Mouse (Mus musculus) frontal cortex, postnatal 10 days (tissue): Measurements from ENCODE around the gene Zmym4.
"Not testable (repeated sequence)": the region's sequence is repeated elsewhere in the genome, so short reads cannot be mapped to it uniquely, and the experiment has no call there.

Source experiments
- DNase-seq, 2 experiments: peaks; one replicate each; pipeline ENCODE4 v3.0.0; 2022; ENCODE audit warnings: low spot score in 2 of 2, mixed read lengths in 1 of 2

The Zmym4 gene

GRCm38 (mm10) chr4:126967864-126968821 lies at the start of gene Zmym4:
Zmym4 (minus strand) TSS chr4:126968135.
- peak; percentile 95 to 97 for DNase-seq

GRCm38 (mm10) chr4:127016366-127016765 lies 48.4 kb upstream of the Zmym4 start:
- DNase-seq = no peak

GRCm38 (mm10) chr4:127015294-127015993 lies 47.5 kb upstream of the Zmym4 start:
- peak; percentile 57 to 77 for DNase-seq

- DNase-seq = peak; percentile 63 to 71
Observed at GRCm38 (mm10) chr4:127005113-127005936, 37.4 kb upstream of the Zmym4 start.

- no peak for DNase-seq
Observed at GRCm38 (mm10) chr4:127004384-127004783, 36.4 kb upstream of the Zmym4 start.

GRCm38 (mm10) chr4:127000601-127001105 lies 32.7 kb upstream of the Zmym4 start:
- DNase-seq = no peak

- DNase-seq = not testable (repeated sequence)
Observed at GRCm38 (mm10) chr4:126999372-126999771, 31.4 kb upstream of the Zmym4 start.

- DNase-seq = no peak
Observed at GRCm38 (mm10) chr4:126992356-126992755, 24.4 kb upstream of the Zmym4 start.

GRCm38 (mm10) chr4:126990553-126990952 lies 22.6 kb upstream of the Zmym4 start:
- no peak for DNase-seq

- no peak for DNase-seq
Observed at GRCm38 (mm10) chr4:126988503-126988902, 20.6 kb upstream of the Zmym4 start.

GRCm38 (mm10) chr4:126986768-126987167 lies 18.8 kb upstream of the Zmym4 start:
- no peak for DNase-seq

GRCm38 (mm10) chr4:126983736-126984525 lies 16.0 kb upstream of the Zmym4 start:
- DNase-seq = not testable (repeated sequence)

- no peak for DNase-seq
Observed at GRCm38 (mm10) chr4:126983321-126983720, 15.4 kb upstream of the Zmym4 start.

- no peak for DNase-seq
Observed at GRCm38 (mm10) chr4:126978706-126979105, 10.8 kb upstream of the Zmym4 start.

- peak in 1 of 2 experiments; percentile 11 for DNase-seq
Observed at GRCm38 (mm10) chr4:126977467-126977866, 9.5 kb upstream of the Zmym4 start.

GRCm38 (mm10) chr4:126967241-126967863 lies 583 bp downstream of the Zmym4 start:
- DNase-seq = peak in 1 of 2 experiments; percentile 10

GRCm38 (mm10) chr4:126958682-126959081 lies 9.3 kb downstream of the Zmym4 start:
- DNase-seq = no peak

GRCm38 (mm10) chr4:126958261-126958660 lies 9.7 kb downstream of the Zmym4 start:
- no peak for DNase-seq

GRCm38 (mm10) chr4:126957434-126957833 lies 10.5 kb downstream of the Zmym4 start:
- DNase-seq = no peak

- DNase-seq = not testable (repeated sequence)
Observed at GRCm38 (mm10) chr4:126950801-126951200, 17.1 kb downstream of the Zmym4 start.
